Mouse (Mus musculus): ENCODE measurements around the gene Spc24. TPM values are rescaled to one million over a fixed set of nuclear protein-coding genes. Genes with fewer than 3 reads are reported as not detected.

Spc24 gene
- total RNA-seq, 2 experiments from 2014 or later, result 0.64 to 1.8 TPM

DNA sequence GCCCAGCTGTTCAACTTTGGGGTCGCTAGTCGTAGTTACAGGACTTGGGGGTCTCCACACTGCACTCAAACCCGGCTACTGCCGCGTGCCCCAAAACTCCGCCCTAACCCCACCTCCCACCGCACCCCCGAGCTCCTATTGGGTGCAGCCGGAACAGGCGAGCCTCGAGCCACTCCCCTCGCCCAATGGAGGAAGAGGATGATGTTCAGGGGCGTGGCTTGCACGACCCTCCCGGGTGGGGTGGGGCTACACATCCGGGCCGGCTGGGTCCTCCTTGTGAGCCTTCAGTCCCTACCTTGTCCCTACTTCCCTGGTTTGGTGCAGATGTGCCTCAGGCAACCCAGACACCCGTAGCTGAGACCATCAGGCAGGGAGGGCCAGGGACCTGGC lies 36.0 kb downstream of the Spc24 start:
- intact Hi-C loops (cut with DNase I), result no loop called here
- DNase-seq, result peak; percentile 80 to 89

DNA sequence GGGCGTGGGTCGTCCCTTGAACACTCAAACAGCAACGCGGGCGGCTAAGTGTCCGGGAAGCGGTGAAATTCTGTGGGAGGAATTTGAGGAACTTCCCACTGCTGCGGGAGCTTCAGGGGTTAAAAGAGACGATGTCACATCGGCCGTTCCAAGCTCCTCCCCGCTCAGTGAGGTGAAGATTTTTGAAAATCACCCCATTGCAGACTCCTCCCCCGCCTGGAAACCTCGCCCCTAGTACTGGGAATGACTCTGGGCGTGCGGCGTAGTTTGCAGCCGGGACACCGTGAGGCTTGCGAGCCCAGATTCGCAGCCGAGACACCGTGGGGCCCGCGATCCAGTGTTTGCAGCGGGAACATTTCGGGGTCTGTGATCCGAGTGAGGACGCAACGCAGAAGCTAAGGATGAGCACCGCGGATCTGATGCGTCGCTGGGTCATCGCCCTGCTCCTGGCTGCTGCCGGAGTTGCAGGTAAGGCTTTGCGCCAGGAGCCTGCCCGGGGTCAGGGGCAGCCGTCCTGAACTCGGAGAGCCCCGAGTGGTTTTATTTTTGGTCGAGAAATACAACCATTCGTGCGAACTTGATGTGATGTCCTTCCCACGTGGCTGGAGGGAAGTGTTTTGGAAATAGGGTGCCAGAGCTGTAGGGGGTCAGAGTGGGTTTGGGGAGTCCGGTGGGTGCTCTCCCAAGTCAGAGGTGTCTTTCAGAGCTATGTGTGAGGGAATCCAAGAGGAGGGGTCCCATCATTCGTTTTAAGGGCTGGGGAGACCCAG lies 36.5 kb downstream of the Spc24 start, which contains the start of gene Ldlr:
Gene Ldlr, plus strand, starts transcription at position 107 of the 770 bp plus-strand sequence.
- intact Hi-C loops (cut with DNase I), result no loop called here
- DNase-seq, result peak; percentile 76 to 79

DNA sequence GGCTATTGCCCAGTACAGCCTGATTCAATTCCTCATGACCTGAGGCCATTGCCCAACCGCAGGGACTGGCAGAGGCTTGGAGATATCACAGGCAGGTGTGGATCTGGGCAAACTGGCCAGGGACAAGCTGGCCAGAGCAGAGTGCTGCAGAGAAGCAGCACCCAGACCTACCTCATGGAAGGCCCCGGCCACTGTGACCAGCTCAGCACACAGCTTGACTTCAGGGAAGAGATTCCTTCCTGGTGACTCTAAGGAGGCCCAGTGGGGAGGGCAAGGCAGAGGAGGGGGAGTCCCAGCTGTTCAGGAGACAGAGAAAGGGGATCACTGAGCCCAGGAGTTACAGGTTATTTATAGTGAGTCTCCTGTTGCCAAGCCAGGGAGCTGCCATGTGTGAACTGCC lies 39.1 kb downstream of the Spc24 start:
- intact Hi-C loops (cut with DNase I), result no loop called here
- DNase-seq, result peak in 1 of 2 experiments; percentile 37

DNA sequence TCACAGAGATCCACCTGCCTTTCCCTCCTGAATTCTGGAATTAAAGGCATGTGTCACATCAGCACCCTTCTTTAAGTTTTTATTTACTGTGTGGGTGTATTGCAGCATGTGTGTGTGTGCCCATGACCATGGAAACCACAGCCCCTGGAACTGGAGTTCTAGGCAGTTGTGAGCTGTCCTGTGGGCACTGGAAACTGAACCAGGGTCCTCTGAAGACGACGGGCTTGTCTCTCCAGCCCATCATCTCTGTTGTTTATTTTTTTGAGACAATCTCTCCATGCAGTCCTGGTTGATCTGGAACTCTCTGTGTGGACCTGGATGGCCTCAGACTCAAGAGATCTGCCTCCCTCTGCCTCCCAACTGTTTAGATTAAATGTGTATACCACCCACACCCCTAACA lies 43.1 kb downstream of the Spc24 start:
- intact Hi-C loops (cut with DNase I), result no loop called here
- DNase-seq, result no peak

GRCm38 (mm10) chr9:21715298-21715697 lies 44.8 kb downstream of the Spc24 start:
- no peak for DNase-seq
- intact Hi-C loops (cut with DNase I), result no loop called here

GRCm38 (mm10) chr9:21709340-21709739 lies 50.8 kb downstream of the Spc24 start:
- intact Hi-C loops (cut with DNase I), result no loop called here
- no peak for DNase-seq

- intact Hi-C loops (cut with DNase I), result no loop called here
- DNase-seq, result no peak
These were observed 53.4 kb downstream of the Spc24 start for GRCm38 (mm10) chr9:21706586-21707265.

DNA sequence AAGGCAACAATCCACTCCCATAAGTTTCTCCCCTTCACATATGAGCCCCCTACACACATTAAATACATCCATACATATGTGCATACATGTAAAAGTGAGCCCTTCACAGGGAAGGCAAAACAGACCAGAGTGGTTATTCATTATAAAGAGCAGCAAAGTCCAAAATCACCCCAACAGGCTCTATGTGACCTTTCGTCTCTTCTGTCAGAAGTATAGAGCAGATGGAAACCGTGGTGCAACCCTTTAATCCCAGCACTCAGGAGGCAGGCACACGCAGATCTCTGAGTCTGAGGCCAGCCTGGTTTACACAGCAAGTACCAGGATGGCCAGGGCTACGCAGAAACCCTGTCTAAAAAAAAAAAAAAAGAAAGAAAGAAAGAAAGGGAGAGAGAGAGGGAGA lies 54.0 kb downstream of the Spc24 start:
- intact Hi-C loops (cut with DNase I), result no loop called here

More for the DNA sequence above, 54.0 kb downstream of the Spc24 start:
- DNase-seq, result no peak

Small RNA genes within 50 kb of the gene (microRNA-seq; reads per million reads assigned to microRNA genes)
- gene Mir7083, result 3.0 to 4.3 reads per million in 2 experiments

Other genes with a start within 250 kb of the Spc24 start
- under 1 TPM; 0.59 to 0.72 TPM for gene AB124611, start 234.1 kb downstream of the Spc24 start, total RNA-seq (2021)
- gene Carm1, start 213.4 kb downstream of the Spc24 start, total RNA-seq (2021), result 10 to 100 TPM; 63.0 to 65.2 TPM
- 10 to 100 TPM; 41.8 to 44.7 TPM for gene Timm29, start 167.6 kb downstream of the Spc24 start, total RNA-seq (2021)
- gene Yipf2, start 167.5 kb downstream of the Spc24 start, total RNA-seq (2021), result 1 to 10 TPM; 3.7 to 4.6 TPM
- gene Smarca4, start 144.1 kb downstream of the Spc24 start, total RNA-seq (2021), result 10 to 100 TPM; 38.6 to 40.3 TPM
- gene Ldlr, start 36.8 kb downstream of the Spc24 start, total RNA-seq (2021), result 1 to 10 TPM; 2.4 to 3.5 TPM
- gene Kank2, start 38.4 kb upstream of the Spc24 start, total RNA-seq (2021), result 10 to 100 TPM; 12.7 to 13.3 TPM
- gene Angptl8, start 75.2 kb upstream of the Spc24 start, total RNA-seq (2021), result not detected
- 10 to 100 TPM; 10.1 to 12.5 TPM for gene Dock6, start 92.3 kb upstream of the Spc24 start, total RNA-seq (2021)
- gene Rab3d, start 157.9 kb upstream of the Spc24 start, total RNA-seq (2021), result 1 to 10 TPM; 2.3 to 4.1 TPM
- under 1 TPM in 1 of 2 experiments, not detected in 1; 0.30 TPM for gene Ccdc159, start 167.2 kb upstream of the Spc24 start, total RNA-seq (2021)
- gene Tmem205, start 167.3 kb upstream of the Spc24 start, total RNA-seq (2021), result 10 to 100 TPM in 1 of 2 experiments, 1 to 10 TPM in 1; 7.8 to 10.5 TPM
- gene Plppr2, start 176.7 kb upstream of the Spc24 start, total RNA-seq (2021), result under 1 TPM; 0.49 to 0.64 TPM
- gene Swsap1, start 195.5 kb upstream of the Spc24 start, total RNA-seq (2021), result 1 to 10 TPM; 1.4 to 2.2 TPM
- under 1 TPM; 0.23 to 0.59 TPM for gene Epor, start 203.2 kb upstream of the Spc24 start, total RNA-seq (2021)
- gene Rgl3, start 229.1 kb upstream of the Spc24 start, total RNA-seq (2021), result under 1 TPM; 0.28 to 0.42 TPM
- under 1 TPM in 1 of 2 experiments, not detected in 1; 0.25 TPM for gene Ccdc151, start 242.3 kb upstream of the Spc24 start, total RNA-seq (2021)
- 10 to 100 TPM; 27.4 to 27.6 TPM for gene Prkcsh, start 242.5 kb upstream of the Spc24 start, total RNA-seq (2021)

All from gastrocnemius, postnatal 36 days (tissue).